Mouse (Mus musculus): ENCODE data around the gene Trim9. TPM values are rescaled to one million over a fixed set of nuclear protein-coding genes. Genes with fewer than 3 reads are reported as not detected.

The Trim9 gene
- polyA plus RNA-seq, 2 experiments from 2014 or later: not detected

- no peak for ATAC-seq
These were observed 134.9 kb downstream of the Trim9 start for GRCm38 (mm10) chr12:70212501-70212900.

DNA sequence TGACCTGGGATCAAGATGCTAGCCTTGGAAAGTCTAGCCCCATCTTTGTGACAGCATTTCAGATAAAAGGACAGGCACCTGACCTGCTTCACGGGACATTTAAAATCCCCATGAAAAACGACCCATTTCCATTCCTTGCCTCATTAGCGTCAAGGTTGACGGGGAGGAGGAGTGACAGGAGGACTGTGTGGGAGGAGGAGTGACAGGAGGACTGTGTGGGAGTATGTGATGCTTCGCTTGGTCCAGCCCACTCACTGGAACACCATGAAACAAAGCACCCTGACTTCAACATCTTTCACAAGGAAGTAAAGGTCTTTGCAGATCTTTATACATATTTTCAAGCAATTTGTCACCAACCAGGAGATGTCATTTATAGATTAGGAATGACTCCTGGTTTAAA lies 139.2 kb downstream of the Trim9 start:
- no peak for ATAC-seq

DNA sequence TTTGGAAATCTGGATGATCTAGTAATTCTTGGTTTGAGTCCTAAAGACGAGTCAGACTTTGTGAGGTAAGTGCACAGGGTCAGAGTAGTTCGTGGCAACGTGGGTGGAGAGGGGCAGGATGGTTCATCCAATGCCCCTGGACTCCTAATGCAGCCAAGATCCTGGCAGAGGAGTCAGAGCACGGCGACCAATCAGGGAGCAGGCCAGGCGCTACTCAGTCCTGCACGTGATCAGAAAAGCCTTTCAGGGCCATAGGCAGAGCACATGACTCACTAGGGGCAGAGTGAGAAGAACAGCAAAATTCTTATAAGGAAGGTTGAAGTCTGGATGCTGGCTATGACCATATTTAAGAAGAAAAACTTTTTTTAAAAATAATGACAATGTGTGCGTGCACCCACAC lies 143.0 kb downstream of the Trim9 start:
- ATAC-seq: no peak

DNA sequence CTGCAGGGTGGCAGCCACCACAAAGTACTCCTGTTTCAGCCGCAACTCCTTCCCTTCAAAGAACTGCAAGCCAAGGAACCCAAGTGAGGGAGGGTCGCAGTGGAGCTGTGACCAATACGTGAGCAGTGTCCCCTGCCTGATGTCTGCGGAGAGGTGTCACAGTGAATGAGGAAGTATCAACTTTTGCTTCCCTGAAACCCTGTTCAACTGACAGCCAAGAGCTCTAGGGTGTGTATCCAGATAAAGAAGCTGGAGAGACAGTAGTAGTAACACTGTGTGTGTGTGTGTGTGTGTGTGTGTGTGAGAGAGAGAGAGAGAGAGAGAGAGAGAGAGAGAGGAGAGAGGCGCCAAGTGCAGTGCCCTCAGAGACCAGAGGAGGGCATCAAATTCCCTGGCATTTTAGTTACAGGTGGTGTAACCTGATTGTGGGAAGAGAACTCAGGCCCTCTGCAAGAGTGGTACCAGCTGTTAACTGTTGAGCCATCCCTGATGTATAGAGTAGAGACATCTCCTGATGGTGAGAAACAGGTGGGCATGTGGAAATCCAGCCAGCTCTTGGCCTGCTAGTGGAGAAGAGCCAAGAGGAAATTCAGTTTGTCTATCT lies 145.4 kb downstream of the Trim9 start:
- no peak for ATAC-seq

DNA sequence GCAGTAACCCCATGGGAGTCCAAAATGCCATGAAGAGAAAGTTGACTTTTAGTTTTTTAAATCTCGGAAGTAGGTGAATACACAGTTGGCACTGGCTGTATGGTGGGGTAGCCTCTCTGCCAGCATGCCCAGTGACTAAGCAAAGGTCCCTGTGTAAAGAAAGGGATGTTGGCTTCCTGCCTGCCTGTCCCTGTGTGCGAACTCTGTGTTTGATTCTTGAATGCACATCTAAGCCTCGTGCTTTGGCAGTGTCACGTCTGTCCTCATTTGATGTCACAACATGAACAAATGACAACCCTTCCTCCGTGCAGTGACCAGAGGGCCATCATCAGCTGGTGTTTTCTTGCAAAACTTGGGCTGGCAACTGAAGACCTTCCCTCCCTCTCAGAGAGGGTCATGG lies 151.1 kb downstream of the Trim9 start:
- ATAC-seq: no peak

- ATAC-seq: no peak
These were observed 152.0 kb downstream of the Trim9 start for GRCm38 (mm10) chr12:70195426-70195825.

Other genes with a start within 250 kb of the Trim9 start
- 10 to 100 TPM; 19.2 to 24.3 TPM for gene Nin, start 233.9 kb downstream of the Trim9 start, polyA plus RNA-seq (2017; shearing (Covaris generic))
- 1 to 10 TPM; 1.0 to 1.2 TPM for gene Abhd12b, start 193.5 kb downstream of the Trim9 start, polyA plus RNA-seq (2017; shearing (Covaris generic))
- gene Pygl, start 116.1 kb downstream of the Trim9 start, polyA plus RNA-seq (2017; shearing (Covaris generic)): under 1 TPM; 0.17 to 0.42 TPM
- 100 to 1,000 TPM; 105 to 107 TPM for gene Tmx1, start 105.5 kb upstream of the Trim9 start, polyA plus RNA-seq (2017; shearing (Covaris generic))

Data from activated CD4-positive, CD25-positive, alpha-beta regulatory T cell, adult 4 months (primary cell).